Comparison of ENCODE assay signal across 29 mouse cellular contexts in genomic region chr15:102500479-102500878, GRCm38 (mm10). TPM values are rescaled to one million over a fixed set of nuclear protein-coding genes. Genes with fewer than 3 reads are reported as not detected.
DNase-seq lines count a peak whose midpoint lies in the region; ATAC-seq and TF ChIP-seq lines count a peak whose summit lies in the region.
"Had no signal": no experiment of that assay in that cellular context is flagged by ENCODE, and none has a peak within 500 bp of the region (broad histone marks: within the 10 kb centered on the region; RNA-seq: fewer than 3 reads in every experiment).

No protein-coding gene starts in this region.

- no peak for TF ChIP-seq EP300 in MEL (IDR thresholded peaks at IDR 0.05; ENCODE audit: low read depth in 1 of 2, low read length in 2 of 2)

- no peaks in the 10 kb centered on the region for H3K9me3 ChIP-seq in MEL (replicated peaks; ENCODE audit: insufficient read depth, low read length)
- no peaks in the 10 kb centered on the region for H3K9me3 ChIP-seq in hindbrain, embryonic 16.5 days (ENCODE audit: control insufficient read depth, low read length)
- no peaks in the 10 kb centered on the region for H3K9me3 ChIP-seq in forebrain, embryonic 13.5 days (replicated peaks)
- H3K9me3 ChIP-seq: embryonic facial prominence, embryonic 13.5 days; embryonic facial prominence, embryonic 15.5 days; forebrain, embryonic 10.5 days; G1E had no signal

- peak overlapping the region; percentile 37; the same call in 1 of the 2 replicates for H3K4me3 ChIP-seq in testis, adult 2 months (ENCODE audit: control insufficient read depth, low read depth, low read length)
- H3K4me3 ChIP-seq in MEL (ENCODE audit: control insufficient read depth in 1 of 2, insufficient read depth in 1 of 2, low read depth in 2 of 2, low read length in 2 of 2) = no peak overlapping the region
- H3K4me3 ChIP-seq in hindbrain, embryonic 16.5 days (ENCODE audit: low read length) = no peak overlapping the region
- no peak overlapping the region for H3K4me3 ChIP-seq in forebrain, embryonic 13.5 days
- H3K4me3 ChIP-seq: embryonic facial prominence, embryonic 13.5 days; embryonic facial prominence, embryonic 15.5 days; erythroblast, embryonic 14.5 days; forebrain, embryonic 10.5 days had no signal

- DNase-seq in heart, adult 11 months = peak; percentile 79
- no peak for DNase-seq in heart, postnatal 36 days
- DNase-seq in testis, postnatal 14 days (ENCODE audit: low spot score) = no peak
- DNase-seq in MEL (ENCODE audit: low read depth, low spot score) = no peak
- peak; percentile 26 for DNase-seq in testis, postnatal 10 days (ENCODE audit: low spot score)
- DNase-seq: adrenal gland, adult 2 months; adrenal gland, postnatal 10 days; adrenal gland, postnatal 25 days; cerebellum, adult 11 months; cerebellum, adult 18-20 months; cerebellum, adult 8-10 months; cerebellum, adult 9-11 months; cerebellum, postnatal 14 days; cerebellum, postnatal 36 days; embryo, embryonic 11 days had no signal

- H3K9ac ChIP-seq in MEL (ENCODE audit: control insufficient read depth, low read depth, low read length, poor library complexity, severe bottlenecking) = no peak overlapping the region
- no peak overlapping the region for H3K9ac ChIP-seq in hindbrain, embryonic 16.5 days (ENCODE audit: low read depth, low read length)
- H3K9ac ChIP-seq in forebrain, embryonic 13.5 days = no peak overlapping the region
- H3K9ac ChIP-seq: embryonic facial prominence, embryonic 13.5 days; embryonic facial prominence, embryonic 15.5 days had no signal

- H3K27ac ChIP-seq in testis, adult 2 months (ENCODE audit: control insufficient read depth, insufficient read depth, low read depth, low read length) = no peak overlapping the region
- H3K27ac ChIP-seq in MEL (ENCODE audit: control insufficient read depth, low read depth, low read length) = no peak overlapping the region
- H3K27ac ChIP-seq in hindbrain, embryonic 16.5 days (ENCODE audit: low read depth, low read length) = no peak overlapping the region
- H3K27ac ChIP-seq in forebrain, embryonic 13.5 days = no peak overlapping the region
- H3K27ac ChIP-seq: embryonic facial prominence, embryonic 13.5 days; embryonic facial prominence, embryonic 15.5 days; forebrain, embryonic 10.5 days had no signal

- 86% methylated on average over 5 of the region's 5 CpGs for WGBS in hindbrain, embryonic 16.5 days
- WGBS in forebrain, embryonic 13.5 days = 91% methylated on average over 5 of the region's 5 CpGs

- H3K36me3 ChIP-seq in testis, adult 2 months (ENCODE audit: control insufficient read depth, insufficient read depth, low read length) = peaks cover 1% of the 10 kb centered on the region; the same call in 1 of the 2 replicates
- H3K36me3 ChIP-seq in MEL (ENCODE audit: control insufficient read depth in 1 of 2, insufficient read depth in 2 of 2, low read length in 2 of 2) = peaks cover 44 to 53% of the 10 kb centered on the region in 2 experiments
- H3K36me3 ChIP-seq in hindbrain, embryonic 16.5 days (ENCODE audit: control insufficient read depth, insufficient read depth, low read length) = peaks cover 60% of the 10 kb centered on the region
- H3K36me3 ChIP-seq in forebrain, embryonic 13.5 days (ENCODE audit: poor library complexity, severe bottlenecking) = peaks cover 94% of the 10 kb centered on the region

- no peak for ATAC-seq in hindbrain, embryonic 16.5 days
- no peak for ATAC-seq in forebrain, embryonic 13.5 days
- ATAC-seq: forebrain, embryonic 16.5 days had no signal

- H3K79me2 ChIP-seq in MEL (ENCODE audit: control insufficient read depth, insufficient read depth, low read length, poor library complexity) = peaks cover 2% of the 10 kb centered on the region; the same call in 1 of the 2 replicates

- TF ChIP-seq CTCF in testis, adult 2 months (IDR thresholded peaks at IDR 0.05; ENCODE audit: control insufficient read depth, insufficient read depth, insufficient replicate concordance, low read depth, low read length) = no peak
- TF ChIP-seq CTCF in MEL (IDR thresholded peaks at IDR 0.05 in 2 of 3, conservative IDR thresholded peaks at IDR 0.05 in 1 of 3; ENCODE audit: control insufficient read depth in 1 of 3, insufficient read depth in 1 of 3, low read depth in 2 of 3, low read length in 3 of 3, poor library complexity in 1 of 3, severe bottlenecking in 1 of 3) = no peak

- no peak overlapping the region for H3K4me2 ChIP-seq in hindbrain, embryonic 16.5 days (ENCODE audit: low read length)
- no peak overlapping the region for H3K4me2 ChIP-seq in forebrain, embryonic 13.5 days
- H3K4me2 ChIP-seq: embryonic facial prominence, embryonic 13.5 days; embryonic facial prominence, embryonic 15.5 days had no signal

- no peak for TF ChIP-seq POLR2A in testis, adult 2 months (IDR thresholded peaks at IDR 0.05; ENCODE audit: control insufficient read depth, low read depth, low read length)
- TF ChIP-seq POLR2A in MEL (IDR thresholded peaks at IDR 0.05; ENCODE audit: control insufficient read depth in 1 of 2, insufficient read depth in 1 of 2, low read depth in 1 of 2, low read length in 2 of 2, poor library complexity in 1 of 2) = no peak

- no peaks in the 10 kb centered on the region for H3K4me1 ChIP-seq in testis, adult 2 months (ENCODE audit: control insufficient read depth, insufficient read depth, low read length)
- peaks cover 14 to 23% of the 10 kb centered on the region in 2 experiments; a peak in 3 of 4 replicates for H3K4me1 ChIP-seq in MEL (ENCODE audit: control insufficient read depth in 1 of 2, insufficient read depth in 2 of 2, low read length in 2 of 2)
- no peaks in the 10 kb centered on the region for H3K4me1 ChIP-seq in hindbrain, embryonic 16.5 days (ENCODE audit: control insufficient read depth, insufficient read depth, low read depth, low read length)
- H3K4me1 ChIP-seq in forebrain, embryonic 13.5 days = no peaks in the 10 kb centered on the region
- H3K4me1 ChIP-seq: embryonic facial prominence, embryonic 13.5 days; embryonic facial prominence, embryonic 15.5 days had no signal

- no peaks in the 10 kb centered on the region for H3K27me3 ChIP-seq in testis, adult 2 months (ENCODE audit: control insufficient read depth, insufficient read depth, low read length)
- no peaks in the 10 kb centered on the region for H3K27me3 ChIP-seq in MEL (ENCODE audit: control insufficient read depth in 1 of 2, insufficient read depth in 2 of 2, low read length in 2 of 2)
- H3K27me3 ChIP-seq in hindbrain, embryonic 16.5 days (replicated peaks; ENCODE audit: control insufficient read depth, insufficient read depth, low read length) = no peaks in the 10 kb centered on the region
- H3K27me3 ChIP-seq in forebrain, embryonic 13.5 days = no peaks in the 10 kb centered on the region
- H3K27me3 ChIP-seq: embryonic facial prominence, embryonic 13.5 days; embryonic facial prominence, embryonic 15.5 days had no signal

- TF ChIP-seq RAD21 in MEL (IDR thresholded peaks at IDR 0.05; ENCODE audit: low read depth, low read length) = no peak

- intact Hi-C loops in heart, postnatal 36 days (cut with DNase I) = no loop called here

TF ChIP-seq in MEL, 35 proteins besides CTCF, POLR2A, EP300 and RAD21 (continues in another document):
- TF ChIP-seq USF2 (IDR thresholded peaks at IDR 0.05; ENCODE audit: borderline replicate concordance in 1 of 2, insufficient read depth in 1 of 2, low read depth in 1 of 2, low read length in 2 of 2) = no peak

RNA-seq across cellular contexts. Expression of gene Gm10337, which starts 3.0 kb away (rescaled TPM):
- total RNA-seq in heart, postnatal 36 days (2021) = not detected
- not detected in 2 replicates for polyA plus RNA-seq in testis, adult 2 months (2012; rRNA removed)
- not detected in 2 replicates for total RNA-seq in MEL (2012; rRNA removed)
- polyA plus RNA-seq in MEL (2012; ENCODE audit: insufficient read depth in 1 of 2, insufficient read length in 2 of 2, low read depth in 1 of 2, low replicate concordance in 2 of 2, missing spikeins in 1 of 2) = not detected
- 8.1 and 21.8 TPM in 2 replicates for polyA plus RNA-seq in hindbrain, embryonic 16.5 days (2015; fragmentation: Nextera tagmentation; extraction: Ambion mirVana)
- polyA plus RNA-seq in forebrain, embryonic 13.5 days (2015; fragmentation: Nextera tagmentation; extraction: Ambion mirVana) = 6.6 and 13.4 TPM in 2 replicates
- total RNA-seq: adrenal gland, adult 2 months; adrenal gland, postnatal 25 days; common myeloid progenitor, adult 5-6 weeks; G1E had no signal
- polyA plus RNA-seq: adrenal gland, adult 2 months; brain, embryonic 14.5 days; C2C12; embryonic facial prominence, embryonic 11.5 days; erythroblast, embryonic 14.5 days; forebrain, embryonic 10.5 days; frontal cortex, adult 2 months; G1E had no signal

RNA-seq across cellular contexts. Expression of gene Map3k12, which starts 16.4 kb away (rescaled TPM):
- 1 to 10 TPM; 3.5 to 3.6 TPM for total RNA-seq in heart, postnatal 36 days (2021)
- polyA plus RNA-seq in testis, adult 2 months (2012; rRNA removed) = 7.0 and 7.8 TPM in 2 replicates
- total RNA-seq in MEL (2012; rRNA removed) = 1.7 and 2.0 TPM in 2 replicates
- 1 to 10 TPM in 1 of 2 experiments, not detected in 1; 2.8 TPM for polyA plus RNA-seq in MEL (2012; ENCODE audit: insufficient read depth in 1 of 2, insufficient read length in 2 of 2, low read depth in 1 of 2, low replicate concordance in 2 of 2, missing spikeins in 1 of 2)
- polyA plus RNA-seq in hindbrain, embryonic 16.5 days (2015; fragmentation: Nextera tagmentation; extraction: Ambion mirVana) = 55.7 and 62.4 TPM in 2 replicates
- 37.6 and 40.4 TPM in 2 replicates for polyA plus RNA-seq in forebrain, embryonic 13.5 days (2015; fragmentation: Nextera tagmentation; extraction: Ambion mirVana)

RNA-seq across cellular contexts. Expression of gene Tarbp2, which starts 17.5 kb away (rescaled TPM):
- 10 to 100 TPM; 45.5 to 48.2 TPM for total RNA-seq in heart, postnatal 36 days (2021)
- polyA plus RNA-seq in testis, adult 2 months (2012; rRNA removed) = 335 and 372 TPM in 2 replicates
- total RNA-seq in MEL (2012; rRNA removed) = 135 and 155 TPM in 2 replicates
- 100 to 1,000 TPM in 1 of 2 experiments, not detected in 1; 182 TPM for polyA plus RNA-seq in MEL (2012; ENCODE audit: insufficient read depth in 1 of 2, insufficient read length in 2 of 2, low read depth in 1 of 2, low replicate concordance in 2 of 2, missing spikeins in 1 of 2)
- 104 and 109 TPM in 2 replicates for polyA plus RNA-seq in hindbrain, embryonic 16.5 days (2015; fragmentation: Nextera tagmentation; extraction: Ambion mirVana)
- 87.7 and 103 TPM in 2 replicates for polyA plus RNA-seq in forebrain, embryonic 13.5 days (2015; fragmentation: Nextera tagmentation; extraction: Ambion mirVana)

RNA-seq across cellular contexts. Expression of gene Npff, which starts 24.3 kb away (rescaled TPM):
- 1 to 10 TPM in 1 of 2 experiments, under 1 TPM in 1; 0.89 to 1.4 TPM for total RNA-seq in heart, postnatal 36 days (2021)
- polyA plus RNA-seq in testis, adult 2 months (2012; rRNA removed) = 0.67 and 0.77 TPM in 2 replicates
- 0.85 and 1.8 TPM in 2 replicates for total RNA-seq in MEL (2012; rRNA removed)
- polyA plus RNA-seq in MEL (2012; ENCODE audit: insufficient read depth in 1 of 2, insufficient read length in 2 of 2, low read depth in 1 of 2, low replicate concordance in 2 of 2, missing spikeins in 1 of 2) = 1 to 10 TPM in 1 of 2 experiments, not detected in 1; 5.5 TPM
- 4.1 and 5.0 TPM in 2 replicates for polyA plus RNA-seq in hindbrain, embryonic 16.5 days (2015; fragmentation: Nextera tagmentation; extraction: Ambion mirVana)
- 1.6 and 3.9 TPM in 2 replicates for polyA plus RNA-seq in forebrain, embryonic 13.5 days (2015; fragmentation: Nextera tagmentation; extraction: Ambion mirVana)

RNA-seq across cellular contexts. Expression of gene Pcbp2, which starts 30.1 kb away (rescaled TPM):
- total RNA-seq in heart, postnatal 36 days (2021) = 100 to 1,000 TPM; 482 to 500 TPM
- 1,040 and 1,129 TPM in 2 replicates for polyA plus RNA-seq in testis, adult 2 months (2012; rRNA removed)
- total RNA-seq in MEL (2012; rRNA removed) = 359 and 427 TPM in 2 replicates
- 1,000 to 10,000 TPM in 1 of 2 experiments, 100 to 1,000 TPM in 1; 977 to 2,091 TPM for polyA plus RNA-seq in MEL (2012; ENCODE audit: insufficient read depth in 1 of 2, insufficient read length in 2 of 2, low read depth in 1 of 2, low replicate concordance in 2 of 2, missing spikeins in 1 of 2)
- polyA plus RNA-seq in hindbrain, embryonic 16.5 days (2015; fragmentation: Nextera tagmentation; extraction: Ambion mirVana) = 120 TPM in 2 replicates
- 198 and 212 TPM in 2 replicates for polyA plus RNA-seq in forebrain, embryonic 13.5 days (2015; fragmentation: Nextera tagmentation; extraction: Ambion mirVana)

Comparison
In these comparisons a context has a peak if more than half of its experiments do, and no peak if none do; other contexts are left out.
1. DNase-seq: peak in heart, adult 11 months (single experiment) and testis, postnatal 10 days (single experiment); none in heart, postnatal 36 days (0 of 2), testis, postnatal 14 days (single experiment) and MEL (single experiment).